Mouse (Mus musculus): ENCODE measurements around the gene Irgm1. TPM values are rescaled to one million over a fixed set of nuclear protein-coding genes. Genes with fewer than 3 reads are reported as not detected.
"Not testable (repeated sequence)": the region's sequence is repeated elsewhere in the genome, so short reads cannot be mapped to it uniquely, and the experiment has no call there.

Gene Irgm1
- total RNA-seq, 1 experiment: 5.7 TPM

GRCm38 (mm10) chr11:48822768-48823512 lies 48.5 kb downstream of the Irgm1 start:
- no peak for TF ChIP-seq CHD2 (IDR thresholded peaks at IDR 0.05; ENCODE audit: low read depth, low read length)
- no peak for TF ChIP-seq MAFK (IDR thresholded peaks at IDR 0.05; ENCODE audit: insufficient read depth, low read depth, low read length)
- no peak for TF ChIP-seq HCFC1 (IDR thresholded peaks at IDR 0.05; ENCODE audit: borderline replicate concordance, insufficient read depth, low read length)
- no peak for TF ChIP-seq ZNF384 (IDR thresholded peaks at IDR 0.05; ENCODE audit: low read depth, low read length)
- TF ChIP-seq ZC3H11A (IDR thresholded peaks at IDR 0.05; ENCODE audit: borderline replicate concordance, low read depth, low read length): no peak
- Histone ChIP-seq H3K27ac (ENCODE audit: insufficient read depth, low read depth, low read length, poor library complexity, severe bottlenecking) (no peak overlapping the region), H3K4me3 (ENCODE audit: insufficient read depth in 1 of 2, low read depth in 1 of 2, low read length in 2 of 2, poor library complexity in 1 of 2, severe bottlenecking in 1 of 2) (peak overlapping the region in 1 of 2 experiments; percentile 34; a peak in 2 of 4 replicates), H3K9ac (ENCODE audit: insufficient read depth, low read depth, low read length, poor library complexity, severe bottlenecking) (no peak overlapping the region), H3K36me3 (ENCODE audit: control insufficient read depth, insufficient read depth, low read length, poor library complexity, severe bottlenecking) (no peaks in the 10 kb centered on the region), H3K9me3 (ENCODE audit: control insufficient read depth, insufficient read depth, low read depth, low read length) (no peaks in the 10 kb centered on the region), H3K4me1 (ENCODE audit: control insufficient read depth in 2 of 2, insufficient read depth in 2 of 2, low read length in 2 of 2, poor library complexity in 1 of 2) (no peaks in the 10 kb centered on the region; a peak in 1 of 4 replicates)
- DNase-seq (ENCODE audit: low read depth, low spot score): no peak
- in situ Hi-C loops (cut with MboI; ENCODE audit: low sequenced_read_pairs in 2 of 2, unreplicated experiment in 2 of 2): no loop called here

GRCm38 (mm10) chr11:48821299-48821698 lies 50.2 kb downstream of the Irgm1 start:
- H3K4me3 ChIP-seq (ENCODE audit: insufficient read depth in 1 of 2, low read depth in 1 of 2, low read length in 2 of 2, poor library complexity in 1 of 2, severe bottlenecking in 1 of 2); H3K4me1 ChIP-seq (ENCODE audit: control insufficient read depth in 2 of 2, insufficient read depth in 2 of 2, low read length in 2 of 2, poor library complexity in 1 of 2); H3K9ac ChIP-seq (ENCODE audit: insufficient read depth, low read depth, low read length, poor library complexity, severe bottlenecking); in situ Hi-C loops (cut with MboI; ENCODE audit: low sequenced_read_pairs in 2 of 2, unreplicated experiment in 2 of 2); DNase-seq (ENCODE audit: low read depth, low spot score); H3K36me3 ChIP-seq (ENCODE audit: control insufficient read depth, insufficient read depth, low read length, poor library complexity, severe bottlenecking); H3K9me3 ChIP-seq (ENCODE audit: control insufficient read depth, insufficient read depth, low read depth, low read length); H3K27ac ChIP-seq (ENCODE audit: insufficient read depth, low read depth, low read length, poor library complexity, severe bottlenecking): not testable (repeated sequence)

GRCm38 (mm10) chr11:48820308-48820674 lies 51.2 kb downstream of the Irgm1 start:
- TF ChIP-seq MAFK (IDR thresholded peaks at IDR 0.05; ENCODE audit: insufficient read depth, low read depth, low read length): no peak
- TF ChIP-seq CHD2 (IDR thresholded peaks at IDR 0.05; ENCODE audit: low read depth, low read length): no peak
- TF ChIP-seq ZC3H11A (IDR thresholded peaks at IDR 0.05; ENCODE audit: borderline replicate concordance, low read depth, low read length): no peak
- no peak for TF ChIP-seq ZNF384 (IDR thresholded peaks at IDR 0.05; ENCODE audit: low read depth, low read length)
- no peak for TF ChIP-seq HCFC1 (IDR thresholded peaks at IDR 0.05; ENCODE audit: borderline replicate concordance, insufficient read depth, low read length)
- Histone ChIP-seq H3K4me3 (ENCODE audit: insufficient read depth in 1 of 2, low read depth in 1 of 2, low read length in 2 of 2, poor library complexity in 1 of 2, severe bottlenecking in 1 of 2) (no peak overlapping the region), H3K9me3 (ENCODE audit: control insufficient read depth, insufficient read depth, low read depth, low read length) (no peaks in the 10 kb centered on the region), H3K4me1 (ENCODE audit: control insufficient read depth in 2 of 2, insufficient read depth in 2 of 2, low read length in 2 of 2, poor library complexity in 1 of 2) (peaks cover 0 to 2% of the 10 kb centered on the region in 2 experiments; a peak in 1 of 4 replicates), H3K9ac (ENCODE audit: insufficient read depth, low read depth, low read length, poor library complexity, severe bottlenecking) (no peak overlapping the region), H3K27ac (ENCODE audit: insufficient read depth, low read depth, low read length, poor library complexity, severe bottlenecking) (no peak overlapping the region), H3K36me3 (ENCODE audit: control insufficient read depth, insufficient read depth, low read length, poor library complexity, severe bottlenecking) (peaks cover 4% of the 10 kb centered on the region)
- in situ Hi-C loops (cut with MboI; ENCODE audit: low sequenced_read_pairs in 2 of 2, unreplicated experiment in 2 of 2): no loop called here
- DNase-seq (ENCODE audit: low read depth, low spot score): no peak

- Histone ChIP-seq H3K9ac (ENCODE audit: insufficient read depth, low read depth, low read length, poor library complexity, severe bottlenecking) (no peak overlapping the region), H3K4me1 (ENCODE audit: control insufficient read depth in 2 of 2, insufficient read depth in 2 of 2, low read length in 2 of 2, poor library complexity in 1 of 2) (peaks cover 0 to 2% of the 10 kb centered on the region in 2 experiments; a peak in 1 of 4 replicates), H3K9me3 (ENCODE audit: control insufficient read depth, insufficient read depth, low read depth, low read length) (no peaks in the 10 kb centered on the region), H3K4me3 (ENCODE audit: insufficient read depth in 1 of 2, low read depth in 1 of 2, low read length in 2 of 2, poor library complexity in 1 of 2, severe bottlenecking in 1 of 2) (no peak overlapping the region), H3K36me3 (ENCODE audit: control insufficient read depth, insufficient read depth, low read length, poor library complexity, severe bottlenecking) (peaks cover 4% of the 10 kb centered on the region), H3K27ac (ENCODE audit: insufficient read depth, low read depth, low read length, poor library complexity, severe bottlenecking) (no peak overlapping the region)
- in situ Hi-C loops (cut with MboI; ENCODE audit: low sequenced_read_pairs in 2 of 2, unreplicated experiment in 2 of 2): no loop called here
- no peak for DNase-seq (ENCODE audit: low read depth, low spot score)
- TF ChIP-seq ZNF384 (IDR thresholded peaks at IDR 0.05; ENCODE audit: low read depth, low read length) (no peak), MAFK (IDR thresholded peaks at IDR 0.05; ENCODE audit: insufficient read depth, low read depth, low read length) (no peak), CHD2 (IDR thresholded peaks at IDR 0.05; ENCODE audit: low read depth, low read length) (no peak), HCFC1 (IDR thresholded peaks at IDR 0.05; ENCODE audit: borderline replicate concordance, insufficient read depth, low read length) (no peak), ZC3H11A (IDR thresholded peaks at IDR 0.05; ENCODE audit: borderline replicate concordance, low read depth, low read length) (no peak)
Measured at GRCm38 (mm10) chr11:48819614-48820307, 51.7 kb downstream of the Irgm1 start.
